Mouse (Mus musculus): ENCODE results near the gene Sgca. TPM values are rescaled to one million over a fixed set of nuclear protein-coding genes. Genes with fewer than 3 reads are reported as not detected.
"Not testable (repeated sequence)": the region's sequence is repeated elsewhere in the genome, so short reads cannot be mapped to it uniquely, and the experiment has no call there.

Sgca gene
- polyA plus RNA-seq, 1 experiment = not detected

DNA sequence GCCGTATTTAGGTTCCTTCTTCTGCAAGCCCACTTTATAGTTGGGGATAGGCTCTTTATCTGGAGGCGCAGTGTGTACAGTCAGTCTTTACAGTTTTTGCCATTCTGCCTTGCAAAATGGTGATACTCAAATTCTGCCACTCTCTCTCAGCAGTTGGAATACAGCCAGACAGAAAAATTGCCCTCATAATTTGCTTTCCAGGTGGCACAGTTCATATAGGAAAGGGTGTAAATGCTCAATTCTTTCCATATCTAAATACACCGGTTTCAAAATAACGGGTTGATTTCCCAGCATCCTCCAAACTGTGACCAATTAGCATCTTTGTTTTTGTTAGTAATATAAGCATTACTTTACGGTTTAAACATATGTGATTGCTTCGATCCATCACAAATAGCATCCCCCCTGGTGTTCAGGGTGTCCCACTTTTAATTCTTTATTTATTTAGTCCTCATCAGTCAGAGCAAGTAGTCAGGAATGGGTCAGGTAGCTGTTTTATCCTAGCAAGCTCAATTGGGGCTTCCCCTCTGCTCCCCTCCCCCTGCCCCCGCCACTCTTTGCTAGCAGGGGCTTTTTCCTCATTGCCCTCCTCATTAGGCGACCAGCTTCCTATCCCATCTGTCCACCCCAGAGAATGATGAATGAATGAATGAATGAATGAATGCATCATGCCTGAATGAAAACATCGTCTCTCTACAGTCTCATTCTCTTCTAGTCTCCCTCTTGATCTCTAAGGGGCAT is 2.2 kb upstream of the Sgca start:
- no peak for TF ChIP-seq POLR2A (IDR thresholded peaks at IDR 0.05; ENCODE audit: borderline replicate concordance, control insufficient read depth, low read depth, low read length)
- TF ChIP-seq CTCF (IDR thresholded peaks at IDR 0.05; ENCODE audit: control insufficient read depth, insufficient read depth, low read length) = no peak
- Histone ChIP-seq H3K4me1 (ENCODE audit: control insufficient read depth, insufficient read depth, low read length) (no peaks in the 10 kb centered on the region), H3K27ac (ENCODE audit: control insufficient read depth, insufficient read depth, low read depth, low read length, poor library complexity) (no peak overlapping the region), H3K4me3 (replicated peaks; ENCODE audit: control insufficient read depth, low read depth, low read length) (no peak overlapping the region)
- WGBS = 46% methylated on average over 9 of the region's 9 CpGs

DNA sequence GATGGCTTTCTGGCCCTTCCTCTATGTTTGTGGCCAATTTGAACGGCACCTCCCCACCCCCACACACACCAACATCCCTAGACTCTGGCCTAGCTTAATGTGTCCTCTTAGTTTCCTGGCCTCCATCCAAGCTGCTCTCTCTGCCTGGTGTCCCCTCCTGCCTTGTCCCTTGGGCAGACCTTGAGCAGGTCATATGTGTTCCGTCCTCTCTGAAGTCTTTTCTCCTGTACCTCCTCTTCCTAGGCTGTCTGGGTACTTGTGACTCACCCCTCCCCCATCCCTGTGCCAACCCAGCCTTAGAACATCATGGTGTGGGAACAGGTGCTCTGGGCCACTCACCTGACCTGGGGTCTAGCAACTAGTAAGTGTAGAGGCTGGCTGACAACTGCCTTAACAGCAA is 1.2 kb downstream of the Sgca start:
- no peak overlapping the region for H3K4me3 ChIP-seq (replicated peaks; ENCODE audit: control insufficient read depth, low read depth, low read length)
- H3K27ac ChIP-seq (ENCODE audit: control insufficient read depth, insufficient read depth, low read depth, low read length, poor library complexity) = no peak overlapping the region
- WGBS = 78% methylated on average over 2 of the region's 2 CpGs
- no peak for TF ChIP-seq POLR2A (IDR thresholded peaks at IDR 0.05; ENCODE audit: borderline replicate concordance, control insufficient read depth, low read depth, low read length)
- no peaks in the 10 kb centered on the region for H3K4me1 ChIP-seq (ENCODE audit: control insufficient read depth, insufficient read depth, low read length)

GRCm38 (mm10) chr11:94973313-94973712 is 2.8 kb downstream of the Sgca start:
- H3K27ac ChIP-seq (ENCODE audit: control insufficient read depth, insufficient read depth, low read depth, low read length, poor library complexity) = no peak overlapping the region
- H3K4me1 ChIP-seq (ENCODE audit: control insufficient read depth, insufficient read depth, low read length) = no peaks in the 10 kb centered on the region
- no peak overlapping the region for H3K4me3 ChIP-seq (replicated peaks; ENCODE audit: control insufficient read depth, low read depth, low read length)
- TF ChIP-seq CTCF (IDR thresholded peaks at IDR 0.05; ENCODE audit: control insufficient read depth, insufficient read depth, low read length) = no peak
- no peak for TF ChIP-seq POLR2A (IDR thresholded peaks at IDR 0.05; ENCODE audit: borderline replicate concordance, control insufficient read depth, low read depth, low read length)
- WGBS = 82% methylated on average over 4 of the region's 4 CpGs

- Histone ChIP-seq H3K4me1 (ENCODE audit: control insufficient read depth, insufficient read depth, low read length) (no peaks in the 10 kb centered on the region), H3K4me3 (replicated peaks; ENCODE audit: control insufficient read depth, low read depth, low read length) (no peak overlapping the region), H3K27ac (ENCODE audit: control insufficient read depth, insufficient read depth, low read depth, low read length, poor library complexity) (no peak overlapping the region)
- WGBS = 87% methylated on average over 5 of the region's 5 CpGs
- TF ChIP-seq CTCF (IDR thresholded peaks at IDR 0.05; ENCODE audit: control insufficient read depth, insufficient read depth, low read length) (no peak), POLR2A (IDR thresholded peaks at IDR 0.05; ENCODE audit: borderline replicate concordance, control insufficient read depth, low read depth, low read length) (no peak)
Observed at GRCm38 (mm10) chr11:94972887-94973286, 3.2 kb downstream of the Sgca start.

- no peaks in the 10 kb centered on the region for H3K4me1 ChIP-seq (ENCODE audit: control insufficient read depth, insufficient read depth, low read length)
- no peak for TF ChIP-seq CTCF (IDR thresholded peaks at IDR 0.05; ENCODE audit: control insufficient read depth, insufficient read depth, low read length)
- TF ChIP-seq POLR2A (IDR thresholded peaks at IDR 0.05; ENCODE audit: borderline replicate concordance, control insufficient read depth, low read depth, low read length) = no peak
- no peak overlapping the region for H3K27ac ChIP-seq (ENCODE audit: control insufficient read depth, insufficient read depth, low read depth, low read length, poor library complexity)
- H3K4me3 ChIP-seq (replicated peaks; ENCODE audit: control insufficient read depth, low read depth, low read length) = no peak overlapping the region
- 54% methylated on average over 16 of the region's 16 CpGs for WGBS
Observed at GRCm38 (mm10) chr11:94971895-94972615, 4.1 kb downstream of the Sgca start.

- TF ChIP-seq POLR2A (IDR thresholded peaks at IDR 0.05; ENCODE audit: borderline replicate concordance, control insufficient read depth, low read depth, low read length) (no peak), CTCF (IDR thresholded peaks at IDR 0.05; ENCODE audit: control insufficient read depth, insufficient read depth, low read length) (no peak; the same call in 1 of the 2 replicates)
- Histone ChIP-seq H3K4me3 (replicated peaks; ENCODE audit: control insufficient read depth, low read depth, low read length) (no peak overlapping the region), H3K4me1 (ENCODE audit: control insufficient read depth, insufficient read depth, low read length) (no peaks in the 10 kb centered on the region), H3K27ac (ENCODE audit: control insufficient read depth, insufficient read depth, low read depth, low read length, poor library complexity) (no peak overlapping the region)
- WGBS = 47% methylated on average over 15 of the region's 15 CpGs
Observed at GRCm38 (mm10) chr11:94970210-94970943, 5.8 kb downstream of the Sgca start.

GRCm38 (mm10) chr11:94969709-94970108 is 6.4 kb downstream of the Sgca start:
- WGBS = 81% methylated on average over 4 of the region's 4 CpGs
- not testable (repeated sequence) for H3K4me3 ChIP-seq (replicated peaks; ENCODE audit: control insufficient read depth, low read depth, low read length); H3K4me1 ChIP-seq (ENCODE audit: control insufficient read depth, insufficient read depth, low read length); H3K27ac ChIP-seq (ENCODE audit: control insufficient read depth, insufficient read depth, low read depth, low read length, poor library complexity)

DNA sequence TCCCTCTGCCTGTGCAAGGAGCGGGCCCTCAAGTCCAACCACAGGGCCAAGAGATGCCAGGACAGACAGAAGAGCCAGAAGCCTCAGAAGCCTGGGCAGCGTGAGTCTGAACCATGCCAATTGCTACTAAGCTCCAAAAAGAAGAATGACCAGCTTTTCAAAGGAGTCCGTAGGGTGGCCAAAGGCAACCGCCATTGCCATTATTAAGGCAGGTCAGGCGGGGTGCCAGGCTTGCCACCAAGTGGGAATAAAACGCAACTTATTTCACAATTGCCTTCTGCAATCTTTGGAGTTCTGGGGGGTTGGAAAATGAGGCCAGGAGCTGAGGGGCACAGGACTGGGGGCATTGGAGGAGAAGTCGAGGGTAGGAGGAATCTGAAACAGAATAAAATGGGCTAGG is 7.9 kb downstream of the Sgca start:
- TF ChIP-seq POLR2A (IDR thresholded peaks at IDR 0.05; ENCODE audit: borderline replicate concordance, control insufficient read depth, low read depth, low read length) (no peak), CTCF (IDR thresholded peaks at IDR 0.05; ENCODE audit: control insufficient read depth, insufficient read depth, low read length) (no peak)
- Histone ChIP-seq H3K4me3 (replicated peaks; ENCODE audit: control insufficient read depth, low read depth, low read length) (no peak overlapping the region), H3K27ac (ENCODE audit: control insufficient read depth, insufficient read depth, low read depth, low read length, poor library complexity) (no peak overlapping the region), H3K4me1 (ENCODE audit: control insufficient read depth, insufficient read depth, low read length) (no peaks in the 10 kb centered on the region)
- 75% methylated on average over 7 of the region's 7 CpGs for WGBS

All from bone marrow, adult 2 months (tissue).